Mouse (Mus musculus) myocyte (in vitro differentiated cells): Measurements from ENCODE around the gene Lamc2. TPM values are rescaled to one million over a fixed set of nuclear protein-coding genes. Genes with fewer than 3 reads are reported as not detected.

Source experiments
- H3K27me3 ChIP-seq: one replicate; pipeline ENCODE4 v1.6.1; 2011; ENCODE audit not compliant: control insufficient read depth, insufficient read depth, insufficient read length
- H3K36me3 ChIP-seq: one replicate; pipeline ENCODE4 v1.6.1; 2011; ENCODE audit not compliant: control insufficient read depth, insufficient read depth
- H3K4me2 ChIP-seq: one replicate; pipeline ENCODE4 v1.6.1; 2011; ENCODE audit warnings: low read depth, control low read depth
- H3K4me3 ChIP-seq: one replicate; pipeline ENCODE4 v1.5.1; 2011; ENCODE audit warnings: mild to moderate bottlenecking, control low read depth, moderate library complexity
- H3K79me2 ChIP-seq: one replicate; pipeline ENCODE4 v1.6.1; 2011; ENCODE audit not compliant: control insufficient read depth, insufficient read depth
- H3ac ChIP-seq: one replicate; pipeline ENCODE4 v1.6.1; 2011; ENCODE audit not compliant: control insufficient read depth, insufficient read length
- CEBPB ChIP-seq: IDR thresholded peaks from 2 replicates; pipeline ENCODE4 v1.6.1; 2011; ENCODE audit warnings: mild to moderate bottlenecking, moderate library complexity; ENCODE audit not compliant: poor library complexity, insufficient read depth, severe bottlenecking
- E2F4 ChIP-seq: IDR thresholded peaks from one replicate; pipeline ENCODE4 v1.6.1; 2011; ENCODE audit warnings: mild to moderate bottlenecking, control low read depth, moderate library complexity; ENCODE audit not compliant: insufficient read depth
- MAX ChIP-seq: IDR thresholded peaks from one replicate; pipeline ENCODE4 v1.6.1; 2011; ENCODE audit warnings: low read depth, mild to moderate bottlenecking, control low read depth
- MYOD1 ChIP-seq, 3 experiments: IDR thresholded peaks; one replicate each; pipeline ENCODE4 v1.6.1; 2011; ENCODE audit warnings: control low read depth in 2 of 3, low read depth in 2 of 3, mild to moderate bottlenecking in 2 of 3, moderate library complexity in 1 of 3; ENCODE audit not compliant: insufficient read length in 2 of 3, control insufficient read depth in 1 of 3
- MYOG ChIP-seq, 3 experiments: IDR thresholded peaks; one replicate each; pipeline ENCODE4 v1.6.1; 2011; ENCODE audit warnings: control low read depth in 2 of 3, low read depth in 2 of 3, mild to moderate bottlenecking in 2 of 3; ENCODE audit not compliant: insufficient read length in 2 of 3, control insufficient read depth in 1 of 3, insufficient read depth in 1 of 3
- POLR2A ChIP-seq: IDR thresholded peaks from one replicate; pipeline ENCODE4 v1.6.1; 2011; ENCODE audit warnings: low read depth, mild to moderate bottlenecking, control low read depth, moderate library complexity; ENCODE audit not compliant: insufficient read length
- POLR2AphosphoS2 ChIP-seq: IDR thresholded peaks from one replicate; pipeline ENCODE4 v1.6.1; 2011; ENCODE audit warnings: low read depth, control low read depth; ENCODE audit not compliant: insufficient read length
- REST ChIP-seq: IDR thresholded peaks from one replicate; pipeline ENCODE4 v1.6.1; 2011; ENCODE audit warnings: mild to moderate bottlenecking, control low read depth, moderate library complexity; ENCODE audit not compliant: insufficient read depth, insufficient read length
- SRF ChIP-seq: IDR thresholded peaks from one replicate; pipeline ENCODE4 v1.6.1; 2011; ENCODE audit warnings: low read depth; ENCODE audit not compliant: control insufficient read depth, insufficient read length
- TCF12 ChIP-seq: IDR thresholded peaks from one replicate; pipeline ENCODE4 v1.6.1; 2011; ENCODE audit warnings: mild to moderate bottlenecking, control low read depth; ENCODE audit not compliant: poor library complexity, insufficient read depth, severe bottlenecking
- TCF3 ChIP-seq: IDR thresholded peaks from one replicate; pipeline ENCODE4 v1.6.1; 2011; ENCODE audit warnings: low read depth, control low read depth; ENCODE audit not compliant: insufficient read length
- USF1 ChIP-seq: IDR thresholded peaks from one replicate; pipeline ENCODE4 v1.6.1; 2011; ENCODE audit warnings: low read depth, mild to moderate bottlenecking, control low read depth, moderate library complexity
- polyA plus RNA-seq: library from polyadenylated mRNA; unstranded; fragments of >200 nt; fragmentation: generic; extraction: Trizol; gene quantifications from one replicate; pipeline ENCODE4 v1.2.1, GENCODE M21; 2012; ENCODE audit warnings: missing spikeins

Gene Lamc2
- polyA plus RNA-seq, 1 experiment = 10.2 TPM

- no peaks in the 10 kb centered on the region for H3K79me2 ChIP-seq
- no peak for TF ChIP-seq CEBPB
- TF ChIP-seq POLR2AphosphoS2 = no peak
- no peak for TF ChIP-seq E2F4
- TF ChIP-seq USF1 = no peak
- no peak for TF ChIP-seq SRF
- no peak for TF ChIP-seq TCF3
- no peak for TF ChIP-seq REST
- TF ChIP-seq TCF12 = no peak
- TF ChIP-seq POLR2A = no peak
- no peak for TF ChIP-seq MYOD1 (IDR thresholded peaks at IDR 0.05; ENCODE audit: control insufficient read depth in 1 of 3, insufficient read length in 2 of 3, low read depth in 2 of 3)
- no peak for TF ChIP-seq MAX
- no peak for TF ChIP-seq MYOG (IDR thresholded peaks at IDR 0.05; ENCODE audit: control insufficient read depth in 1 of 3, insufficient read depth in 1 of 3, insufficient read length in 2 of 3, low read depth in 2 of 3)
These were observed 32.6 kb downstream of the Lamc2 start for GRCm38 (mm10) chr1:153153619-153154137.

GRCm38 (mm10) chr1:153152594-153152993, 33.7 kb downstream of the Lamc2 start:
- Histone ChIP-seq H3K27me3 (no peaks in the 10 kb centered on the region), H3K36me3 (no peaks in the 10 kb centered on the region), H3K79me2 (no peaks in the 10 kb centered on the region), H3ac (no peak overlapping the region), H3K4me3 (no peak overlapping the region), H3K4me2 (no peak overlapping the region)
- TF ChIP-seq REST = no peak
- no peak for TF ChIP-seq TCF3
- no peak for TF ChIP-seq CEBPB
- no peak for TF ChIP-seq SRF
- TF ChIP-seq MAX = no peak
- TF ChIP-seq E2F4 = no peak
- TF ChIP-seq USF1 = no peak
- no peak for TF ChIP-seq POLR2A
- TF ChIP-seq MYOD1 (IDR thresholded peaks at IDR 0.05; ENCODE audit: control insufficient read depth in 1 of 3, insufficient read length in 2 of 3, low read depth in 2 of 3) = no peak
- TF ChIP-seq MYOG (IDR thresholded peaks at IDR 0.05; ENCODE audit: control insufficient read depth in 1 of 3, insufficient read depth in 1 of 3, insufficient read length in 2 of 3, low read depth in 2 of 3) = no peak
- TF ChIP-seq TCF12 = no peak
- TF ChIP-seq POLR2AphosphoS2 = no peak

More at GRCm38 (mm10) chr1:153153619-153154137, 32.6 kb downstream of the Lamc2 start:
- no peak overlapping the region for H3K4me2 ChIP-seq
- H3K27me3 ChIP-seq = no peaks in the 10 kb centered on the region
- no peak overlapping the region for H3ac ChIP-seq
- no peaks in the 10 kb centered on the region for H3K36me3 ChIP-seq
- H3K4me3 ChIP-seq = no peak overlapping the region

DNA sequence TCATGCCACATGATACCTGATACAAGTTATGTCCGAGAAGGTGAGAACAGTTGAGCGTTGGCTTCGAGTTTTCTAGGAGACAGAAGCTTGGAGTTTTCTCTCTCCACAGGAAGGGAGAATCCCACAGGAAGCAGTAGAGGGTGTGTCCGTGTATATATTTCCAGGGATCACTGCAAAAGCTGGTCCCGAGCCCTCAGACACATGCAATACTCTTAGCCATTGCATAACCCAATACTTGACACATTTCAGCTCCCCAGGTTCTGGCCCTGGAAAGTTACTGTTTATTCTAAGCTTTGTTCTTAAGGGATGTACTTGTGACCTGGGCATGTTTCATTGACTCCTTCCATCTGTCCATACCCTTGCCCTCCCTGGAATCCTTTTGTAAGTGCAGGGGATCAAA, 40.5 kb downstream of the Lamc2 start:
- H3K4me2 ChIP-seq = no peak overlapping the region
- no peak overlapping the region for H3K4me3 ChIP-seq
- TF ChIP-seq REST (no peak), CEBPB (0 out of 2 replicates have a peak, but pooled peaks have one; percentile 38), MYOD1 (IDR thresholded peaks at IDR 0.05; ENCODE audit: control insufficient read depth in 1 of 3, insufficient read length in 2 of 3, low read depth in 2 of 3) (no peak), MAX (no peak)
- H3ac ChIP-seq = no peak overlapping the region
- H3K36me3 ChIP-seq = no peaks in the 10 kb centered on the region
- no peaks in the 10 kb centered on the region for H3K79me2 ChIP-seq
- no peaks in the 10 kb centered on the region for H3K27me3 ChIP-seq

DNA sequence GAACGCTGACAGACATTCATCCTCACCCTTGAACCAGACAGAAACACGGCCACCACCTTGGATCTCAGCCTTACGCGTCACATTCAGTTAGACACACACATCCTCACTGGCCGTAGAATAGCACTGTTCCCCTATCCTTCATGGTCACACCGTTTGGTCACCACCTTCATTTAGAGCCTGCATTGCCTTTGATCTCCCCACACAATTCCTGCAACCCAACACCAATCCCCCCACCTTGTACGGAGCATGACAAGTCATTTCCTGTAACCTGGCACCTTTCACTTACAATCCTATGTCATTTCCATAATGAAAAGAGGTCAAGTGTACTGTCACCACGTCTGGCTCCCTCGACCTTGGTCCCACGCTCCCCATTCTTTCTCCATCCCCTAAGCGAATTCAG, 42.2 kb downstream of the Lamc2 start:
- Histone ChIP-seq H3K4me2 (no peak overlapping the region), H3K27me3 (no peaks in the 10 kb centered on the region), H3K79me2 (no peaks in the 10 kb centered on the region), H3K4me3 (no peak overlapping the region), H3K36me3 (no peaks in the 10 kb centered on the region), H3ac (no peak overlapping the region)
- TF ChIP-seq MYOD1 (IDR thresholded peaks at IDR 0.05; ENCODE audit: control insufficient read depth in 1 of 3, insufficient read length in 2 of 3, low read depth in 2 of 3) (no peak), CEBPB (no peak), E2F4 (no peak), POLR2A (no peak), MYOG (IDR thresholded peaks at IDR 0.05; ENCODE audit: control insufficient read depth in 1 of 3, insufficient read depth in 1 of 3, insufficient read length in 2 of 3, low read depth in 2 of 3) (no peak), TCF12 (no peak), USF1 (no peak), TCF3 (no peak)

GRCm38 (mm10) chr1:153140747-153141228, 45.5 kb downstream of the Lamc2 start:
- no peaks in the 10 kb centered on the region for H3K79me2 ChIP-seq
- no peak overlapping the region for H3ac ChIP-seq
- H3K4me3 ChIP-seq = no peak overlapping the region
- H3K27me3 ChIP-seq = no peaks in the 10 kb centered on the region
- no peak overlapping the region for H3K4me2 ChIP-seq
- TF ChIP-seq TCF12 (no peak), TCF3 (no peak), MYOG (IDR thresholded peaks at IDR 0.05; ENCODE audit: control insufficient read depth in 1 of 3, insufficient read depth in 1 of 3, insufficient read length in 2 of 3, low read depth in 2 of 3) (no peak), MAX (no peak), SRF (no peak), CEBPB (no peak), E2F4 (no peak), REST (no peak), POLR2A (no peak)
- no peaks in the 10 kb centered on the region for H3K36me3 ChIP-seq
